Mouse (Mus musculus): ENCODE results near the gene E330017A01Rik.
"Not testable (repeated sequence)": the region's sequence is repeated elsewhere in the genome, so short reads cannot be mapped to it uniquely, and the experiment has no call there.

E330017A01Rik gene

DNA sequence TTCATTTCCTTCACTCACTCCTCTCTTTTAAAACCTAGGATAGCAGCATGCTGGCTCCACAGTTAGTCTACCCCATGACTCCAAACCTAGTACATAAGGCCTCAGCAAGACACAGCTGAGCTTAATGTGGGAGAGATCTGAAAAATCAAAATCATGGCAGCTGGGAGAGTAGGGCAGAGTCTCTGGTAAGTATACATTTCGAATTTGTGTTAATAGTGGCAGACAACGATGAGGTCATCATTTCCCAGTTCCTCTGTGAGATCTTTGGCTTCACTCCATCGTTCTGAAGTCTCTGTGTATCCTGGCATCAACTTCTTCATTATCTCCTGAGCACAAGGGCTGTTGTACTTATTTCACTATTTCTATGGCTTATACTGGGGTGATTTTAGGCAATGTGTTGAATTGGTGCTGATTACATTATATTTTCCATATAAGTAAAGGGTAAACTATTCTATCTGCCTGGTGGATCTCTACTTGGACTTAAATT lies at the start of gene E330017A01Rik:
TSS of gene E330017A01Rik (minus strand) at position 51 of the 487 bp plus-strand sequence.
- no peak for DNase-seq

- no peak for DNase-seq
Measured at GRCm38 (mm10) chr16:58685548-58686537, 47.3 kb upstream of the E330017A01Rik start.

- DNase-seq, result no peak
Measured at GRCm38 (mm10) chr16:58684537-58684936, 46.0 kb upstream of the E330017A01Rik start.

DNA sequence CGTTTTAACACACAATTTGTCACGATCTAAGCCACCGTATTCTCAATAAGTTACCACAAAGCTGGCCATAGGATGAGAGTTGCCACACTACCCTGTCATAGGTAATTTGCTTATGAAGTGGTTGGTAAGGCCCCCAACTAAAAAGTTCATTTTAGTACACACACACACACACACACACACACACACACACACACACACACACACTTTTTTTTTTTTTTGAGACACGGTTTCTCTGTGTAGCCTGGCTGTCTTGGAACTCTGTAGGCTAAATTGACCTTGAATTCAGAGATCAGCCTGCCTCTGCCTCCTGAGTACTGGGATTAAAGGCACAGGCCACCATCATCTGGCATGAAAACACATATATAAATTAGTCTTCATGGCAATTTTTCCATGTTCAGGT lies 45.4 kb upstream of the E330017A01Rik start:
- no peak for DNase-seq

- DNase-seq, result no peak
Measured at GRCm38 (mm10) chr16:58682870-58683269, 44.3 kb upstream of the E330017A01Rik start.

DNA sequence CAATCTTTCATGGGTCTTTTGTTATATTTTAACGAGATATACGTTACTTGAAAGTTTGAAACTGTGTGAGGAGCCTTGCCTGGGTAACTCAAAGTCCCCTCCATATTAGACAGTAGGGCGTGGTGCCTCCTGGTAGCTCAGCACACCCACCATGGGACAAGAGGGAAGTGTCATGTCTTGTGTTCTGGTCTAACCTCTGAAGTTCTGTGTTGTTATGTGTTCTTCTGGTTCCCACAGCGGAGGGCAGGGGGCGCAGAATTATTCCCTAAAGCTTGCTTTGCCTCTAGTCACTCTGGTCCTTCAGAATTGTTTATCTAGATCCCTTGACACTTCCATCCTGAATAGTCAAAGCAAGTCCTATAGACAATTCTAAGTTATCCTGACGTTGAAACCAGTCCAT lies 43.5 kb upstream of the E330017A01Rik start:
- no peak for DNase-seq

GRCm38 (mm10) chr16:58678660-58679059 lies 40.1 kb upstream of the E330017A01Rik start:
- no peak for DNase-seq

DNA sequence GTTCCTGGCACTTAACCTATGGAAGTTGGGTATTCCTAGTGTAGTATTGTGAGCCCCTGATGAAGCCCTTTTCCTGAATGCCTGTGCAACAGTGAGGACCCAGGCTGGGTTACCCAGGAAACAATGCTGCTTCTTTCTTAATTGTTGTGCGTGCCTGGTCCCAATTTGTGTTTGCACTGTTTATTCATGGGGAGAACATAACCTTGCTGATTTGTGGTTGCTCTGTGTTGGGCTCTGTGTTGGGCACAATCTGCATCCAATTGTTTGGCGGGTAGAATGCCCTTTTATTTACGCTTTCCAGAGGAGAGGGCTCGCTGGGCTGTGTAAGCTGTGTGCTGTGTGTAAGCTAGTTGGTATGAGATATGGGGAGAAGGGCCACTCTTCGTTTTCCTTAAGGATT lies 39.0 kb upstream of the E330017A01Rik start:
- no peak for DNase-seq

GRCm38 (mm10) chr16:58676633-58677032 lies 38.1 kb upstream of the E330017A01Rik start:
- no peak for DNase-seq

- DNase-seq, result no peak
Measured at GRCm38 (mm10) chr16:58676156-58676555, 37.6 kb upstream of the E330017A01Rik start.

DNA sequence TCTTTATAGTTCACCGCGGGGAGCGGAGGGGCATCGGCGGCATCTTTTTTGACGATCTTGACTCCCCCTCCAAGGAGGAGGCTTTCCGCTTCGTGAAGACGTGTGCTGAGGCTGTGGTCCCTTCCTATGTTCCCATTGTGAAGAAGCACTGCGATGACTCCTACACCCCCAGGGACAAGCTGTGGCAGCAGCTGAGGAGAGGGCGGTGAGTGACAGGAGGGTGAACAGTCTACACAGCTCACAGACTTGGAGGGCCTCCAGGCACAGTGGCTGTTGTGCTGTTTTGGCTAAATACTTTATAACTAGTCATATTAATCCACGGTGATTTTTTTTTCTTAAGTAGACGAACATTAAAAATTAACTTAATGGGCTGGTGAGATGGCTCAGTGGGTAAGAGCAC lies 36.7 kb upstream of the E330017A01Rik start:
- DNase-seq, result peak; percentile 56

DNA sequence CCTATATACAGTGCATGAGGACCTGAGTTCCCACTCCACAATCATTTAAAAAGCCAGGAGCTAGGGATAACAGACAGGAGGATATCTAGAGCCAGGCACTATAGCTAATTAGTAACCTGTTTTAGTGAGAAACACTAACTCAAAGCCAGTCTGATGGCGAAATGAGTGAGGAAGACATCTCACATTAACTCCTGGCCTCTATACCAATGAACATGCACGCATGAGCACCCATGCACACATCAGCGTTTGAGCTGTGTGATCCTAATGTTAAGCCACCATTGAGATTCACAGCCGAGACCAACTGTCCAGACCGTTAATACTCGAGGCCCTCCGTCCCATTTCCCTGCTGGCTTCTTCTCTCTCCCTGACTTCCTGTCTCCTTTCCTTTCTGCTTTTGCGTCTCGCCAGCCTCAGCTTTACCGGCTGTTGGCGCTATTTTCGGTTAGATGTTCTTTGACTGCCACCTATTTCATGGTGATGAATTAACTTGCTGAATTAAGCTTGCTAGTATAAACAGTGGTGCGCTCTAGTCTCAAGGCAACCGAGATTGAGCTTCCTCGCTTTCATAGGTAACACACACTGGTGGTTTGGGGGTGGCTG lies 35.4 kb upstream of the E330017A01Rik start:
- DNase-seq, result peak; percentile 63

GRCm38 (mm10) chr16:58672396-58672795 lies 33.9 kb upstream of the E330017A01Rik start:
- DNase-seq, result no peak

GRCm38 (mm10) chr16:58671212-58671985 lies 32.9 kb upstream of the E330017A01Rik start:
- DNase-seq, result no peak

DNA sequence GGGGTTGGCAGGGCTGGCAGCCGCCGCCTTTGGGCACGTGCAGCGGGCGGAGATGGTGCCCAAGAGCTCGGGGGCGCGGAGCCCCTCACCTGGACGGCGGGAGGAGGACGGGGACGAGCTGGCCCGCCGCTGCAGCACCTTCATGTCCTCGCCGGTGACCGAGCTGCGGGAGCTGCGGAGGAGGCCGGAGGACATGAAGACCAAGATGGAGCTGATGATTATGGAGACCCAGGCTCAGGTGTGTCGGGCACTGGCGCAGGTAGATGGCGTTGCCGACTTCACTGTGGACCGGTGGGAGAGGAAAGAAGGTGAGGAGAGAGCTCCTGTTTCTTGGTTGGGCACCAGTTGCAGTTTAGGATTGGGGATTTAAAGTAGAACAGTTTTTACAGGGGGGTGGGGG lies 32.1 kb upstream of the E330017A01Rik start:
- DNase-seq, result no peak

DNA sequence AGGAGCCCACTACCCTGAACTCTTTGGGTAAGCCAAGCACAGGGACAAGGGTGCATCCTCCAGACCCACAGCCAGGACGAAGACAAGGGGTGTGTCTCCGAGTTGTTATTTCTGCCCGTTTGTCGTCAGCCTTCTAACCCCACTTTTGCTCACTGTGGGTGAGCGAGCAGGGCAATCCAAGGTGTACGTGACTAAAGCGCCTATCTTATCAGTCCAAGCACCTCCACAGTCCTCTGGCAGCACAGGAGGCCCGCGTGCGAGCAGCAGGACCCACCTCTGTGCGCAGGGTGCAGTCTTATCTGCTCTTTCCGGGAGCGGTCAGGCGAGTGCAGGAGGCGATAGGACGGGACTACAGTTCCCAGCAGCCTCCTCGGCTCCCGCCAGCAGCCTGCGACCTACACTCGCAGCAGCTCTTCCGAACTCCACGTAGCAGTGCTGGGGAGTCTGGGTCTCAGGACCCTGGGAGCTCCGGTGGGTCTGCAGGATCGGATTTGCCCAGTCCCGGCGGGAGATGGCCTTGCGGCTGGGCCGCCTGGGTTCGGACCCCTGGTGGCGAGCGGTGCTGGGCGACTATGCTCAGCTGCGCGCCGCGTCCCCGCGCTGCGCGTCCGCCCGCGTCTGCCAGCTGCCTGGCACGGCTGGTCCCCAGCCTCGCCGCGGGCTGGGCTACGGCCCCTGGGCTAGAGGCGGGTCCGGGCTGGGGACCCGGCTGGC lies 31.5 kb upstream of the E330017A01Rik start, which contains the start of gene Cpox:
TSS of gene Cpox (plus strand) at position 376 of the 714 bp plus-strand sequence.
- DNase-seq, result peak; percentile 87

GRCm38 (mm10) chr16:58669264-58669663 lies 30.7 kb upstream of the E330017A01Rik start:
- DNase-seq, result no peak

GRCm38 (mm10) chr16:58668586-58668985 lies 30.0 kb upstream of the E330017A01Rik start:
- no peak for DNase-seq

DNA sequence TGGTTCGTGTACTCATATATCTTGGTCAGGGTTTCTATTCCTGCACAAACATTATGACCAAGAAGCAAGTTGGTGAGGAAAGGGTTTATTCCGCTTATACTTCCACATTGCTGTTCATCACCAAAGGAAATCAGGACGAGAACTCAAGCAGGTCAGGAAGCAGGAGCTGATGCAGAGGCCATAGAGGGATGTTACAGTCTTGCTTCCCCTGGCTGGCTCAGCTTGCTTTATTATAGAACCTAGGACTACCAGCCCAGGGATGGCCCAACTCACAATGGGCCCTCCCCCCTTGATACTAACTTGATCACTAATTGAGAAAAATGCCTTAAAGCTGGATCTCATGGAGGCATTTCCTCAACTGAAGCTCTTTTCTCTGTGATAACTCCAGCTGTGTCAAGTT lies 28.1 kb upstream of the E330017A01Rik start:
- not testable (repeated sequence) for DNase-seq

DNA sequence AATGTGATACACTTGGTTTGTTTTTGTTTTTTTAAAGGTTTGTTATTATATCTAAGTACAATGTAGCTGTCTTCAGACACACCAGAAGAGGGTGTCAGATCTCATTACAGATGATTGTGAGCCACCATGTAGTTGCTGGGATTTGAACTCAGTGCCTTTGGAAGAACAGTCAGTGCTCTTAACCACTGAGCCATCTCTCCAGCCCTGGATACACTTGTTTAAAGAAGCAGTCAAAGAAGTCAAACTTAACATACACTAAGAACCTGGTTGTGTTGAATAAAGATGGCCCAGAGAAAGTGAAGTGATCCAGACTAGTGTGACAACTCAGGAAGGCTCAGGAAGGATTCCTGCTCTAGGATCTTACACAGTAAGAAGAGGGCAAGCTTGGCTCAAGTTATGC lies 26.6 kb upstream of the E330017A01Rik start:
- DNase-seq, result not testable (repeated sequence)

GRCm38 (mm10) chr16:58663816-58664215 lies 25.3 kb upstream of the E330017A01Rik start:
- DNase-seq, result no peak

DNA sequence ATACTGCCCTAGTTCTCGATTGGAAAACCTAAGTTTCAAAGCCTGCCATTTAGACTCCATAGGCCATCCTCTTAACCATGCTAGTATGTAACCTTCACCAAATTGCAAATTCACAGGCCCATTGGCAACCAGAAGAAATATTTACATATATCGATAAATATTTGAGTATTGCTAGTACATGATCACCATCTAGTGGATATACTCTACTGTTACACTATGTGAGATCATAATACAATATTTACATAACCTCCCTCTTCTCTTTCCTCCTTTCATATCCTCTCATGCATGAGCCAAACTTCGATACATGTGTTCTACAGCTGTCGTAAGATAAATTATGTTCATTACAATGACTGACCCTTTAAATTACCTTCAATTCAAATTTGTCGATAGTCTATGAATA lies 24.5 kb upstream of the E330017A01Rik start:
- DNase-seq, result no peak
